Mouse (Mus musculus) embryonic facial prominence, embryonic 10.5 days (tissue): ENCODE measurements at regions not wholly inside any gene's neighbourhood (a gene's known extent, or its start where the extent isn't known, plus 50 kb on each side); places are given as distances from the start of the nearest gene placed in this dataset.

ENCODE experiments used
- DNase-seq: peaks from one replicate; pipeline ENCODE4 v3.0.0-alpha.2; 2017; ENCODE audit warnings: low spot score
- H3K27ac ChIP-seq: fragments of 300-500 bp; sonication (generic); replicated peaks from 2 replicates; pipeline ENCODE4 v1.5.1; 2016; ENCODE audit warnings: mild to moderate bottlenecking
- H3K27me3 ChIP-seq: fragments of 300-500 bp; sonication (generic); replicated peaks from 2 replicates; pipeline ENCODE4 v1.6.1; 2016; ENCODE audit warnings: low read depth, mild to moderate bottlenecking; ENCODE audit not compliant: poor library complexity, severe bottlenecking
- H3K36me3 ChIP-seq: fragments of 300-500 bp; sonication (generic); replicated peaks from 2 replicates; pipeline ENCODE4 v1.6.1; 2016; ENCODE audit warnings: mild to moderate bottlenecking, moderate library complexity
- H3K4me1 ChIP-seq: fragments of 300-500 bp; sonication (generic); 2 replicates; pipeline ENCODE4 v1.6.1; 2016
- H3K4me3 ChIP-seq: fragments of 300-500 bp; sonication (generic); 2 replicates; pipeline ENCODE4 v1.5.1; 2016; ENCODE audit warnings: mild to moderate bottlenecking, moderate library complexity
- H3K9me3 ChIP-seq: fragments of 300-500 bp; sonication (generic); 2 replicates; pipeline ENCODE4 v1.6.1; 2016; ENCODE audit warnings: mild to moderate bottlenecking
- WGBS: fragments of 180-500 bp; shearing (Covaris S2); methylation state at CpG from one replicate; pipeline ENCODE4 v1.1.7; 2016; 5-methylcytosine and 5-hydroxymethylcytosine counted together

- 88% methylated on average over 7 of the region's 7 CpGs for WGBS
- Histone ChIP-seq H3K27me3 (no peaks in the 10 kb centered on the region), H3K36me3 (no peaks in the 10 kb centered on the region), H3K27ac (no peak overlapping the region), H3K4me1 (no peaks in the 10 kb centered on the region), H3K9me3 (no peaks in the 10 kb centered on the region), H3K4me3 (no peak overlapping the region)
- DNase-seq, result no peak
Measured at GRCm38 (mm10) chr9:83700056-83700455, 106.0 kb downstream of the Elovl4 start.

- WGBS, result 21% methylated on average over 24 of the region's 24 CpGs
- Histone ChIP-seq H3K4me3 (peak overlapping the region; percentile 51), H3K27ac (peak overlapping the region; percentile 78)
Measured at GRCm38 (mm10) chr9:83691332-83692198, 114.5 kb downstream of the Elovl4 start.

More at GRCm38 (mm10) chr9:83691332-83692198, 114.5 kb downstream of the Elovl4 start:
- DNase-seq, result peak; percentile 80
- Histone ChIP-seq H3K4me1 (peaks cover 17% of the 10 kb centered on the region), H3K36me3 (no peaks in the 10 kb centered on the region), H3K9me3 (no peaks in the 10 kb centered on the region), H3K27me3 (peaks cover 15% of the 10 kb centered on the region)
